In the genomic region with DNA sequence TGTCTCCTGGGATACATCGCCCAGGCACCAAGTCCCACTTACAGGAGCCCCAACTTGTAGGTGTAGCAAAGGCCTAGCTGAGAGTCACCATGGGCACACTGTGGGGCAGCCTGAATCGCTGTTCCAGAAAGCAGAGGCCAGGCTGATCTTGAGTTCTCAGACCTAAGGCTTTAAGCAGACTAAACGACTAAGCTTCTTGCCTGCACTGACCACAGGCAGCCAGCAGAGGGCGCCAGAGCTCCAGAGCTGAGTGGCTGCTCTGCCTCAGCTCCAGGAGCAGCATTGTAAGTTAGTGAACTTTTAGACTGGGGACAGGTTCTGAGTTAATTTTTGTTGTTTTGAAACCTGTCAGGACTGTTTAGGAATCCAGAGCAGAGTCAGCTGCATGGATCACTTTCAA, we compare ENCODE assay signal across 8 mouse cellular contexts. TPM values are rescaled to one million over a fixed set of nuclear protein-coding genes. Genes with fewer than 3 reads are reported as not detected.
DNase-seq lines count a peak whose midpoint lies in the region; ATAC-seq and TF ChIP-seq lines count a peak whose summit lies in the region.

No protein-coding gene starts in this region.

- H3K27ac ChIP-seq in cortical plate, adult 2 months (ENCODE audit: insufficient read depth, low read length): no peak overlapping the region
- no peak overlapping the region for H3K27ac ChIP-seq in heart, adult 2 months
- H3K27ac ChIP-seq in lung, embryonic 16.5 days (ENCODE audit: low read length): 0 out of 2 replicates have a peak overlapping the region, but pooled peaks have one; percentile 17

- no peak for TF ChIP-seq POLR2A in cortical plate, adult 2 months (IDR thresholded peaks at IDR 0.05; ENCODE audit: extremely low read depth, insufficient read depth, low read length)
- no peak for TF ChIP-seq POLR2A in heart, adult 2 months (IDR thresholded peaks at IDR 0.05; ENCODE audit: insufficient read depth, low read depth, low read length)

- peak; percentile 73 to 80 for DNase-seq in B cell, adult 2 months
- DNase-seq in adrenal gland, adult (ENCODE audit: inconsistent age in 2 of 2, low spot score in 1 of 2): peak; percentile 73 to 90
- DNase-seq in heart, adult 2 months: peak; percentile 74 to 85
- peak; percentile 86 to 88 for DNase-seq in kidney, postnatal 4 days
- DNase-seq in retina, embryonic 14.5 days (ENCODE audit: low spot score): peak; percentile 96
- peak; percentile 70 for DNase-seq in thymus, postnatal 14 days

- TF ChIP-seq CTCF in cortical plate, adult 2 months (IDR thresholded peaks at IDR 0.05; ENCODE audit: extremely low read depth, insufficient read depth, low read length): peak; percentile 99
- TF ChIP-seq CTCF in heart, adult 2 months (IDR thresholded peaks at IDR 0.05): no peak

- H3K79me2 ChIP-seq in heart, adult 2 months (replicated peaks; ENCODE audit: control insufficient read depth, insufficient read depth, low read length): no peaks in the 10 kb centered on the region

- H3K4me1 ChIP-seq in cortical plate, adult 2 months (ENCODE audit: control insufficient read depth, insufficient read depth, low read length): no peaks in the 10 kb centered on the region
- H3K4me1 ChIP-seq in heart, adult 2 months (ENCODE audit: control insufficient read depth, insufficient read depth, low read length): no peaks in the 10 kb centered on the region; the same call in 1 of the 2 replicates
- H3K4me1 ChIP-seq in lung, embryonic 16.5 days (replicated peaks; ENCODE audit: control insufficient read depth, insufficient read depth, low read length): peaks cover 13% of the 10 kb centered on the region

- H3K9ac ChIP-seq in heart, adult 2 months (ENCODE audit: low read depth, low read length): no peak overlapping the region
- peak overlapping the region; percentile 40; the same call in 1 of the 2 replicates for H3K9ac ChIP-seq in lung, embryonic 16.5 days (ENCODE audit: low read length)

- no peaks in the 10 kb centered on the region; the same call in 1 of the 2 replicates for H3K9me3 ChIP-seq in lung, embryonic 16.5 days (ENCODE audit: control insufficient read depth, low read length)

- no peak overlapping the region for H3K4me2 ChIP-seq in lung, embryonic 16.5 days (ENCODE audit: low read depth, low read length)

- no peaks in the 10 kb centered on the region for H3K27me3 ChIP-seq in heart, adult 2 months (ENCODE audit: control insufficient read depth, insufficient read depth, low read length)
- H3K27me3 ChIP-seq in lung, embryonic 16.5 days (ENCODE audit: control insufficient read depth, insufficient read depth, low read depth, low read length): no peaks in the 10 kb centered on the region

- H3K36me3 ChIP-seq in heart, adult 2 months (ENCODE audit: control insufficient read depth, insufficient read depth, low read length): no peaks in the 10 kb centered on the region
- H3K36me3 ChIP-seq in lung, embryonic 16.5 days (ENCODE audit: control insufficient read depth, insufficient read depth, low read length): peaks cover 19% of the 10 kb centered on the region

- 21% methylated on average over 4 of the region's 4 CpGs for WGBS in heart, adult 2 months
- WGBS in lung, embryonic 16.5 days: 17% methylated on average over 4 of the region's 4 CpGs

- peak; percentile 54 for ATAC-seq in lung, embryonic 16.5 days (ENCODE audit: low read depth)

- intact Hi-C loops in heart, adult 2 months (cut with DNase I): loop anchor here (1.0 to 10.0 kb wide), 6 partner anchors 86 to 379 kb away; no protein-coding TSS in a partner anchor

- H3K4me3 ChIP-seq in cortical plate, adult 2 months (ENCODE audit: insufficient read depth, low read length): no peak overlapping the region
- no peak overlapping the region for H3K4me3 ChIP-seq in heart, adult 2 months
- no peak overlapping the region for H3K4me3 ChIP-seq in lung, embryonic 16.5 days (ENCODE audit: low read length)

- peak; percentile 95 for TF ChIP-seq EP300 in heart, adult 2 months (IDR thresholded peaks at IDR 0.05; ENCODE audit: insufficient read depth, low read depth, low read length)

RNA-seq across cellular contexts. Expression of a gene that starts 12.9 kb away (rescaled TPM):
- polyA plus RNA-seq in cortical plate, adult 2 months (2012; rRNA removed): 30.5 and 31.5 TPM in 2 replicates
- 10 to 100 TPM; 21.8 to 28.3 TPM for total RNA-seq in heart, adult 2 months (2021)
- 22.5 and 25.5 TPM in 2 replicates for polyA plus RNA-seq in heart, adult 2 months (2012; rRNA removed)
- 13.9 and 14.3 TPM in 2 replicates for polyA plus RNA-seq in lung, embryonic 16.5 days (2015; fragmentation: Nextera tagmentation; extraction: Ambion mirVana)

RNA-seq across cellular contexts. Expression of a gene that starts 20.8 kb away (rescaled TPM):
- 6.1 and 6.7 TPM in 2 replicates for polyA plus RNA-seq in cortical plate, adult 2 months (2012; rRNA removed)
- total RNA-seq in heart, adult 2 months (2021): 1 to 10 TPM; 1.9 to 2.0 TPM
- polyA plus RNA-seq in heart, adult 2 months (2012; rRNA removed): 1.7 and 2.0 TPM in 2 replicates
- 9.1 and 10.6 TPM in 2 replicates for polyA plus RNA-seq in lung, embryonic 16.5 days (2015; fragmentation: Nextera tagmentation; extraction: Ambion mirVana)
